Mouse (Mus musculus): ENCODE measurements around the gene Kcnq2. TPM values are rescaled to one million over a fixed set of nuclear protein-coding genes. Genes with fewer than 3 reads are reported as not detected.
A peak's percentile ranks its signal among the peaks of the same experiment; 100 is the strongest.

The Kcnq2 gene
- polyA plus RNA-seq, 1 experiment from 2014 or later, result 0.51 TPM

GRCm38 (mm10) chr2:181143509-181144276 is 8.6 kb upstream of the Kcnq2 start:
- 41% methylated on average over 2 of the region's 2 CpGs for WGBS
- Histone ChIP-seq H3K27ac (ENCODE audit: low read depth, low read length) (no peak overlapping the region), H3K9me3 (ENCODE audit: control insufficient read depth) (no peaks in the 10 kb centered on the region), H3K27me3 (replicated peaks; ENCODE audit: control insufficient read depth, insufficient read depth, low read length) (peaks cover 19% of the 10 kb centered on the region), H3K36me3 (ENCODE audit: control insufficient read depth, insufficient read depth) (no peaks in the 10 kb centered on the region), H3K4me3 (ENCODE audit: low read depth, low read length) (no peak overlapping the region), H3K4me1 (replicated peaks; ENCODE audit: control insufficient read depth, insufficient read depth, low read length) (no peaks in the 10 kb centered on the region), H3K9ac (ENCODE audit: low read depth, low read length) (no peak overlapping the region), H3K4me2 (replicated peaks; ENCODE audit: low read depth) (no peak overlapping the region)
- no peak for ATAC-seq
- no peak for TF ChIP-seq CTCF (IDR thresholded peaks at IDR 0.05; ENCODE audit: low read depth)

GRCm38 (mm10) chr2:181142703-181143135 is 7.6 kb upstream of the Kcnq2 start:
- Histone ChIP-seq H3K36me3 (ENCODE audit: control insufficient read depth, insufficient read depth) (no peaks in the 10 kb centered on the region), H3K4me2 (replicated peaks; ENCODE audit: low read depth) (no peak overlapping the region), H3K4me3 (ENCODE audit: low read depth, low read length) (no peak overlapping the region), H3K9ac (ENCODE audit: low read depth, low read length) (no peak overlapping the region), H3K4me1 (replicated peaks; ENCODE audit: control insufficient read depth, insufficient read depth, low read length) (no peaks in the 10 kb centered on the region), H3K9me3 (ENCODE audit: control insufficient read depth) (no peaks in the 10 kb centered on the region), H3K27ac (ENCODE audit: low read depth, low read length) (no peak overlapping the region), H3K27me3 (replicated peaks; ENCODE audit: control insufficient read depth, insufficient read depth, low read length) (peaks cover 17% of the 10 kb centered on the region; the same call in 1 of the 2 replicates)
- no peak for ATAC-seq
- no peak for TF ChIP-seq CTCF (IDR thresholded peaks at IDR 0.05; ENCODE audit: low read depth)
- WGBS, result 68% methylated on average over 8 of the region's 8 CpGs

- no peaks in the 10 kb centered on the region for H3K9me3 ChIP-seq (ENCODE audit: control insufficient read depth)
- no peak overlapping the region for H3K4me2 ChIP-seq (replicated peaks; ENCODE audit: low read depth)
- no peak overlapping the region for H3K4me3 ChIP-seq (ENCODE audit: low read depth, low read length)
- no peaks in the 10 kb centered on the region for H3K4me1 ChIP-seq (replicated peaks; ENCODE audit: control insufficient read depth, insufficient read depth, low read length)
- H3K27me3 ChIP-seq (replicated peaks; ENCODE audit: control insufficient read depth, insufficient read depth, low read length), result peaks cover 35% of the 10 kb centered on the region
- no peak overlapping the region for H3K27ac ChIP-seq (ENCODE audit: low read depth, low read length)
- no peak overlapping the region for H3K9ac ChIP-seq (ENCODE audit: low read depth, low read length)
- 89% methylated on average over 5 of the region's 5 CpGs for WGBS
- TF ChIP-seq CTCF (IDR thresholded peaks at IDR 0.05; ENCODE audit: low read depth), result no peak
- no peak for ATAC-seq
- H3K36me3 ChIP-seq (ENCODE audit: control insufficient read depth, insufficient read depth), result no peaks in the 10 kb centered on the region
Observed at GRCm38 (mm10) chr2:181139641-181140193, 4.6 kb upstream of the Kcnq2 start.

GRCm38 (mm10) chr2:181136934-181137333 is 1.8 kb upstream of the Kcnq2 start:
- H3K36me3 ChIP-seq (ENCODE audit: control insufficient read depth, insufficient read depth), result no peaks in the 10 kb centered on the region
- H3K4me3 ChIP-seq (ENCODE audit: low read depth, low read length), result no peak overlapping the region
- TF ChIP-seq CTCF (IDR thresholded peaks at IDR 0.05; ENCODE audit: low read depth), result no peak
- WGBS, result 3% methylated on average over 6 of the region's 6 CpGs
- H3K4me2 ChIP-seq (replicated peaks; ENCODE audit: low read depth), result no peak overlapping the region
- H3K27ac ChIP-seq (ENCODE audit: low read depth, low read length), result no peak overlapping the region
- no peak for ATAC-seq
- H3K9ac ChIP-seq (ENCODE audit: low read depth, low read length), result no peak overlapping the region
- no peaks in the 10 kb centered on the region for H3K4me1 ChIP-seq (replicated peaks; ENCODE audit: control insufficient read depth, insufficient read depth, low read length)
- peaks cover 56% of the 10 kb centered on the region for H3K27me3 ChIP-seq (replicated peaks; ENCODE audit: control insufficient read depth, insufficient read depth, low read length)
- H3K9me3 ChIP-seq (ENCODE audit: control insufficient read depth), result no peaks in the 10 kb centered on the region

- 13% methylated on average over 4 of the region's 4 CpGs for WGBS
- peak overlapping the region; percentile 63; the same call in 1 of the 2 replicates for H3K4me2 ChIP-seq (replicated peaks; ENCODE audit: low read depth)
- no peak overlapping the region for H3K4me3 ChIP-seq (ENCODE audit: low read depth, low read length)
- H3K4me1 ChIP-seq (replicated peaks; ENCODE audit: control insufficient read depth, insufficient read depth, low read length), result no peaks in the 10 kb centered on the region
- no peak for TF ChIP-seq CTCF (IDR thresholded peaks at IDR 0.05; ENCODE audit: low read depth)
- no peak overlapping the region for H3K9ac ChIP-seq (ENCODE audit: low read depth, low read length)
- H3K36me3 ChIP-seq (ENCODE audit: control insufficient read depth, insufficient read depth), result no peaks in the 10 kb centered on the region
- H3K27me3 ChIP-seq (replicated peaks; ENCODE audit: control insufficient read depth, insufficient read depth, low read length), result peaks cover 54% of the 10 kb centered on the region
- H3K9me3 ChIP-seq (ENCODE audit: control insufficient read depth), result no peaks in the 10 kb centered on the region
- no peak for ATAC-seq
- H3K27ac ChIP-seq (ENCODE audit: low read depth, low read length), result no peak overlapping the region
Observed at GRCm38 (mm10) chr2:181135446-181135818, 332 bp upstream of the Kcnq2 start.

GRCm38 (mm10) chr2:181133837-181134590 is 1.1 kb downstream of the Kcnq2 start:
- no peak overlapping the region for H3K27ac ChIP-seq (ENCODE audit: low read depth, low read length)
- H3K36me3 ChIP-seq (ENCODE audit: control insufficient read depth, insufficient read depth), result no peaks in the 10 kb centered on the region
- H3K9me3 ChIP-seq (ENCODE audit: control insufficient read depth), result no peaks in the 10 kb centered on the region
- 7% methylated on average over 22 of the region's 22 CpGs for WGBS
- H3K27me3 ChIP-seq (replicated peaks; ENCODE audit: control insufficient read depth, insufficient read depth, low read length), result peaks cover 54% of the 10 kb centered on the region
- H3K9ac ChIP-seq (ENCODE audit: low read depth, low read length), result no peak overlapping the region
- H3K4me2 ChIP-seq (replicated peaks; ENCODE audit: low read depth), result peak overlapping the region; percentile 63
- no peak overlapping the region; the same call in 1 of the 2 replicates for H3K4me3 ChIP-seq (ENCODE audit: low read depth, low read length)
- H3K4me1 ChIP-seq (replicated peaks; ENCODE audit: control insufficient read depth, insufficient read depth, low read length), result no peaks in the 10 kb centered on the region
- no peak for TF ChIP-seq CTCF (IDR thresholded peaks at IDR 0.05; ENCODE audit: low read depth)
- ATAC-seq, result no peak
